Mouse (Mus musculus): ENCODE measurements around the gene Dck. TPM values are rescaled to one million over a fixed set of nuclear protein-coding genes. Genes with fewer than 3 reads are reported as not detected.

Dck gene
- polyA plus RNA-seq, 1 experiment from 2014 or later = 127 TPM

DNA sequence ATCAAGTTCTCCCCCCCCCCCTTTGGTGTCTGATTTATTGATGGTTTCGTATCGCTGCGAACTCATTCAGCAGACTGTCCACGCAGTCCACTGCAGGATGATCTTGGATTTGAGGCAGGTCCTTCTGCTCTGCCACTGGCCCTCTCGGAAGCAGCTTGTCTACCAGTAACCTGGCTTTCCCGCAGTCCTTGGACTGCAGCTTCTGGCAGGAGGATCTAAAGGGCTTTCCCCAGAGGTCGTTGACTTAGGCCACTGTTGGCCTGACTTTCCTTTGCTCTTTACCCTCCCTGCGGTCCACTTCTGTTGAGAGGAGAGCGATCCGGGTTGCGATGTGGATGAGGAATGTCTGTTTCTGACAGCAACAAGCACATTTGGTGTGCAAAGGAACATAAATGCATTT, 31.8 kb downstream of the Dck start:
- Histone ChIP-seq H3K36me3 (replicated peaks) (no peaks in the 10 kb centered on the region), H3K4me3 (no peak overlapping the region), H3K9me3 (no peaks in the 10 kb centered on the region), H3K4me1 (no peaks in the 10 kb centered on the region), H3K27ac (no peak overlapping the region), H3K27me3 (ENCODE audit: poor library complexity, severe bottlenecking) (no peaks in the 10 kb centered on the region)
- DNase-seq (ENCODE audit: extremely low spot score, low spot score) = no peak
- WGBS = 87% methylated on average over 11 of the region's 11 CpGs

DNA sequence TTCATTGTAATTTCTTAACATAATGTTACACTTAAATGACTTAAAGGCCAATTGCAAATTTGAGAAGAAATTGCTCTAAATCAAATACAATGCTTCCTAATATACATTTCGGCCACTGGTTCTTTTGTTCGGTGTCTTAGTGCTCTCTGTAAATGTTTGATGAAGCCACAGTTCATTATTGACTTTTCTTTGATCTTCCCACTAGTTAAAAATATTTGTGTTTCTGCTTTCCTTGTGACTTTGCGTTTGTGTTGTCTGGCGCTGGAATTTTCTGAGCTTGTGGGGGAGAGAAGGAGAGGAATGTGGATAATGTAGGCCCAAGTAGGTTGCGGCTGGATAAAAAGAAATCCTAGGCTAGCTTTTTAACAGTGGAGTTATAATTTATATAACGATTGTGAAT, 32.3 kb downstream of the Dck start:
- WGBS = 90% methylated on average over 6 of the region's 6 CpGs

DNA sequence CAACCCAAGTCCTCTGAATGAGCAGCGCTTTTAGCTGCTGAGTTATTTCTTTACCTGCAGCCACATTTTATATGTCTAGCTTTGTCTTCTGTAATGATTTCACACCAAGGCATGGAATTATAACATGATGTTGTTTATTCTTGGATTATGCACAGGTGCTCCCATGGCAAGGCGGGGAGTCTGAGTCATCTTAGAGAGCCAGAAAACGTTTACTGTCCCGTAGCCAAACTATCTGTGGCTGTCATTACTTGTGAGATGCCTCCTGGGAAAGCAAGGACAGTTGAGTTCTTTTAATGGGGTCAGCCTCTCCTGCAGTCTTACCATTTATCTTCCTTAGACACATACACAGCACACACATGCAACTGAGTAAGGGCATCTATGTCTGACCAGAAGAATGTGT, 40.8 kb downstream of the Dck start:
- Histone ChIP-seq H3K4me3 (no peak overlapping the region), H3K4me1 (peaks cover 8% of the 10 kb centered on the region), H3K36me3 (replicated peaks) (no peaks in the 10 kb centered on the region)

More for the DNA sequence above, 32.3 kb downstream of the Dck start:
- Histone ChIP-seq H3K4me3 (no peak overlapping the region), H3K27ac (no peak overlapping the region), H3K4me1 (no peaks in the 10 kb centered on the region), H3K9me3 (no peaks in the 10 kb centered on the region), H3K36me3 (replicated peaks) (no peaks in the 10 kb centered on the region), H3K27me3 (ENCODE audit: poor library complexity, severe bottlenecking) (no peaks in the 10 kb centered on the region)
- no peak for DNase-seq (ENCODE audit: extremely low spot score, low spot score)

DNA sequence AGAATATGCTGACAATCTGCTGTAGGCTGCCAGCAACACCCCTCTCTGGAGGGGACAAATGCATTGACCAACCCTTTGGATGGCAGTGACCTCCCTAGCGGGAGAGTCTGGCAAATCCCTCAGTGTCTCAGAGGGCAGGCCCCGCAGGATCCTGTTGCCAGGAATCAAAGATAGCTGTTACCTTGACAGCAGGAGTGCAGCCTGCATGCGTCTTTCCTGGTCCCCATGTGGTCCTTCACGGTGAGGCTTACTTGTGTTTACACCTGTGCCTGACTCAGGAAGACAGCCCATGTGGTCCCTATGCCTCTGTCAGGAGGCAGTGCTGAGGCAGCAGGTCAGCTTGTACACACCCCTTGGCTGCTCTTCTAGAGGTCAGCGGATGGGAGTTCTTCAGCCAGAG, 41.5 kb downstream of the Dck start:
- Histone ChIP-seq H3K36me3 (replicated peaks) (no peaks in the 10 kb centered on the region), H3K9me3 (no peaks in the 10 kb centered on the region), H3K27me3 (ENCODE audit: poor library complexity, severe bottlenecking) (no peaks in the 10 kb centered on the region), H3K27ac (no peak overlapping the region), H3K4me1 (peaks cover 8% of the 10 kb centered on the region), H3K4me3 (no peak overlapping the region)
- 22% methylated on average over 5 of the region's 5 CpGs for WGBS
- no peak for DNase-seq (ENCODE audit: extremely low spot score, low spot score)

More for the DNA sequence above, 40.8 kb downstream of the Dck start:
- no peaks in the 10 kb centered on the region for H3K9me3 ChIP-seq
- no peaks in the 10 kb centered on the region for H3K27me3 ChIP-seq (ENCODE audit: poor library complexity, severe bottlenecking)
- DNase-seq (ENCODE audit: extremely low spot score, low spot score) = no peak
- WGBS = 94% methylated on average over 4 of the region's 4 CpGs
- H3K27ac ChIP-seq = no peak overlapping the region

DNA sequence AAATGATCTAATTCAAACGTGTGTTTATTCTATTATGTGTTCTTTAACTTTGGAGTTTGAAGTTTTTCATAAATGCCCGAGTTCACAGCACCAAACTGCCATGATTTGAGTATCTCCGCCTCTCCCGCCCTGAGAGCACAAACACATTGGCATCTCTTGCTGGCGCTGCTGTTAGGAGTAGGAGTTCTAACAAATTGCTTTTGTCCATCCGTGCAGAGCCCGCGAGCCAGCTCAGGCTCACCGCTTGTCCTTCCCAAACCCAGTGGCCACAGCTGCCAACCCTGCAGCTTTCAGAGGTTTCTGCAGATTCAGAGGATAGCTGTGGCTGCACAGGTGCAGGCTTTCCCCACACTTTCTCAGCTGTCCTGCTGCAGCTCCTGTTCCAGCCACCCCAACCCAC, 42.5 kb downstream of the Dck start:
- Histone ChIP-seq H3K27ac (no peak overlapping the region), H3K36me3 (replicated peaks) (no peaks in the 10 kb centered on the region), H3K27me3 (ENCODE audit: poor library complexity, severe bottlenecking) (no peaks in the 10 kb centered on the region), H3K4me1 (peaks cover 8% of the 10 kb centered on the region), H3K4me3 (no peak overlapping the region), H3K9me3 (no peaks in the 10 kb centered on the region)
- no peak for DNase-seq (ENCODE audit: extremely low spot score, low spot score)
- 45% methylated on average over 9 of the region's 9 CpGs for WGBS

DNA sequence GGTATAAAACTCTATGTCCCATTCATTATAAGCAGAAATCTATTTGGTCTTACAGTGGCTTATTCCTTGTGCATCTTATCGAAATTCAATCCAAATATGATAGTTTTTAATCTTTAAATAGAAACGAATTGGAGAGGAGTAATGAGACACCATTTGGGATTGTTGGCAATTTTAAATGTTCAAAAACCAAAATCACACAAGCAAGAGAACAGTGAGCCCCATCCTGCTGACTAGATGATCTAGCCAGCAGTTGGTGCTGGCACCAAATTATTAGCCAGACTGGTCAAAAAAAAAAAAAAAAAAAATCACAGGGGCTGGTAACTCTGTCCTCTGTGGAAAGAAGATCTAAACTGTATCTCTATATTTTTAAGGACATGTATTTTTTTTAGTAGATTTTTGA, 48.4 kb downstream of the Dck start:
- H3K4me3 ChIP-seq = no peak overlapping the region
- no peaks in the 10 kb centered on the region for H3K36me3 ChIP-seq (replicated peaks)
- no peaks in the 10 kb centered on the region for H3K27me3 ChIP-seq (ENCODE audit: poor library complexity, severe bottlenecking)
- 88% methylated on average over 2 of the region's 2 CpGs for WGBS
- no peak overlapping the region for H3K27ac ChIP-seq
- no peak for DNase-seq (ENCODE audit: extremely low spot score, low spot score)
- no peaks in the 10 kb centered on the region for H3K4me1 ChIP-seq
- H3K9me3 ChIP-seq = no peaks in the 10 kb centered on the region

DNA sequence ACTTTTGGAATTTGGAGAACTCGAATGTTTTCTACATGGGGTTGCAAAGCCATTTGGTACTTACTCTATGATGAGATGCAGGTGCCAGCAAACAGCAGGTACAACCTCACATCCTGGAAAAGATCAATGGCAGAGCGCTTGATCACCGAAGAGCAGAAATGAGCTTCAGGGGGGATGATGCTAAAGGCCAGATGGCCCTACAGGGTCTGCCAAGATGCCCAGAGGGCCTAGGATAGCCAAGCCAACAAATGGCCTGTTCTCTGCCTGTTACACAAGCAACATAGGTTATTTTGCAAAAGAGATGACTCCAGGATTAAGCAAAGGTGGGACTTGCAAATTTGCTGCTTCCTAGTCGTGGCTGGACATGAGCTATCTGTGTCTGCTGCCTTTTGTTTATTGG, 49.8 kb downstream of the Dck start:
- Histone ChIP-seq H3K27ac (no peak overlapping the region), H3K4me1 (no peaks in the 10 kb centered on the region), H3K4me3 (no peak overlapping the region), H3K36me3 (replicated peaks) (no peaks in the 10 kb centered on the region), H3K9me3 (no peaks in the 10 kb centered on the region), H3K27me3 (ENCODE audit: poor library complexity, severe bottlenecking) (no peaks in the 10 kb centered on the region)
- WGBS = 86% methylated on average over 4 of the region's 4 CpGs
- DNase-seq (ENCODE audit: extremely low spot score, low spot score) = no peak

DNA sequence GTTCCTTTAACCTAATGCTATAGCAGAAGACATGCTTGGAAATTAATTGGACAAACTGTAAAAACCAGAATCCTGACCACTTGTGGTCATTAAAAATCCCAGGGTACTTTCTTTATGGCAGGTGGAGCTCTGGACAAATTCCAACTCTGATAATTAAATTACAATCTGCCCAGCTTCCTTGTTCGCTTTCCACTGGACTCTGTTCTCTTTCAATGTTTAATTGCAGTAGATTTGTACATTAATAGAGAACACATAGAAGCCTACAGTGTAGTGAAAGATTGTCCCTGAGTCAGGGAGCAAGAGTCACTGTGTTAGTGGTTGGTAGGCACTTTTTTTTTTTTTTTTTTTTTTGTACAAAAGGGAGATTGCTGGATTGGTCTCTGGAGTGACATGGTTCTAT, 56.7 kb downstream of the Dck start:
- H3K4me3 ChIP-seq = no peak overlapping the region
- WGBS = 88% methylated on average over 1 of the region's 1 CpGs
- no peaks in the 10 kb centered on the region for H3K9me3 ChIP-seq
- no peak for DNase-seq (ENCODE audit: extremely low spot score, low spot score)
- no peaks in the 10 kb centered on the region for H3K36me3 ChIP-seq (replicated peaks)
- H3K27me3 ChIP-seq (ENCODE audit: poor library complexity, severe bottlenecking) = no peaks in the 10 kb centered on the region
- no peaks in the 10 kb centered on the region for H3K4me1 ChIP-seq
- H3K27ac ChIP-seq = no peak overlapping the region

DNA sequence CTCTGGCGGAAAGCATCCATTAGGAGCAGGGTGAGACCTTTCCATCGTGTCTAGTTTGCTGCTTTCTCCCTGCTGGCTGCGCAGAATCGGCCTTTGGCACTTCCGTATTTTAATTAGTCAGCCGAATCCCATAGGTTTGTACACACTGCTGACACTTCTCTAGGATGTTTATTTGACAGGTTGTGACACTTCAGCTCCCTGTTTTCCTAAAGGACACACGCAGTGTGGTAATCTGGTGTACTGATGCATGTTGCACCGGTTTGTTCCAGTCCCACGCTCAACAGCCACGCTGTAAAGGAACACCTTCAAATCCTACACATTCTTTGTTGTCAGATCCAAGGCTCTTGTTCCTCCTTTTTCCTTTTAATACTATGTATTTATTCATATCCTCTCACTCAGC, 60.0 kb downstream of the Dck start:
- 86% methylated on average over 10 of the region's 10 CpGs for WGBS
- Histone ChIP-seq H3K27ac (no peak overlapping the region), H3K4me1 (peaks cover 2% of the 10 kb centered on the region; the same call in 1 of the 2 replicates), H3K9me3 (no peaks in the 10 kb centered on the region), H3K36me3 (replicated peaks) (no peaks in the 10 kb centered on the region), H3K27me3 (ENCODE audit: poor library complexity, severe bottlenecking) (no peaks in the 10 kb centered on the region), H3K4me3 (no peak overlapping the region)
- DNase-seq (ENCODE audit: extremely low spot score, low spot score) = no peak

DNA sequence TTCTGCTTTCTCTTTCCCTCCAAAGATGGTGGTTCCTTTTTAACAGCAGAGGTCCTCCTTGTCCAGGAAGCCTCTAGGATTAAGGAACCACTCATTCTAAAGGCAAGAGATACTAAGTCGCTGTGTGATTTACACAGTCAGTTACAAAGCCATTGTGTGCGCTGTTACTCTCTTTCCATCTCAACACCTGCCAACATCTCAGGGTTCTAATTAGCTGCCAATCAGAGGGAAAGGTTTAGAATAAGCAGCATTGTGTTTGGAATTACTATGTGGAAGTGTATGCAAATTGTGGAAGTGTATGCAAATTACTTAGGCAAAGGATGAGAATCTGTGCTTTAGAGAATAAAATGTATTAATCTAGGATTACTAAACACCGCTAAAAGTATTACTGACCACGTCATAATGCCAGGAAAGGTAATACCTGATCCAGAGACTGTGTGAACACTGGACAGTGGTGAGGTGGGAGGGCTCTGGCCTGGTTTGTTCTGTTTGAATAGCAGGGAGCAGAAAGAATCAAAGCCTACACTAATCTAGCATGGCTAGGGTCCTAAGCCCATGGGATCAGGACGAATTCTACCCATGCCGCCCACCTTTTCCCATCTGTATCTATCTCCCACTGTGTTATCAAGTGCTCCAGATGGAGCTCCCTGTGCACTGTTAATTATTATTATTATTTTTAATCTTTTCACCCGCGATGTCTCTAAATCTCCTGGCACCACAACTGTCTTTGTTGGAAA, 65.2 kb downstream of the Dck start:
- 71% methylated on average over 8 of the region's 8 CpGs for WGBS
- Histone ChIP-seq H3K4me3 (no peak overlapping the region), H3K27me3 (ENCODE audit: poor library complexity, severe bottlenecking) (no peaks in the 10 kb centered on the region), H3K9me3 (no peaks in the 10 kb centered on the region), H3K4me1 (peaks cover 5% of the 10 kb centered on the region; the same call in 1 of the 2 replicates), H3K27ac (no peak overlapping the region), H3K36me3 (replicated peaks) (no peaks in the 10 kb centered on the region)
- no peak for DNase-seq (ENCODE audit: extremely low spot score, low spot score)

DNA sequence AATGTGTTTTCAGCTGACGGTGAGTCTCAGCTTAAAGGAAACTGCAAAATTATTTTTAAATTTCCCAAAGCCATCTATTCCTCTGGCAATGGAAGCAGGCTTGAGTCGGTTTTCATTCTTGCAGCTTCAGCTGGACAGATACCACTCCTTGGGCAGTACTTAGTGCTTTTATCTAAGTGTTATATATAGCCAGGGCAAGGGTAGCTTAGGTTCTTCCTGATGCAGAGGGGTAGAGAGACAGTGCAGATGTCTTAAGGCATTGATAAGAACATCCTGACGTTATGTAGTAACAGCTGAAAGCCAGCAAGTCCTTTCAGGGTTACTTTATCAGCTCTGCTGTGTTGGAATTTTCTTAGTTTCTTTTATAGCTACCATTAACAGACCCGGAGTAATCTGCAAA, 66.1 kb downstream of the Dck start:
- no peaks in the 10 kb centered on the region for H3K27me3 ChIP-seq (ENCODE audit: poor library complexity, severe bottlenecking)
- no peaks in the 10 kb centered on the region for H3K36me3 ChIP-seq (replicated peaks)
- no peak overlapping the region for H3K4me3 ChIP-seq
- no peak overlapping the region for H3K27ac ChIP-seq
- 85% methylated on average over 4 of the region's 4 CpGs for WGBS
- no peak for DNase-seq (ENCODE audit: extremely low spot score, low spot score)
- H3K9me3 ChIP-seq = no peaks in the 10 kb centered on the region
- H3K4me1 ChIP-seq = peaks cover 5% of the 10 kb centered on the region; the same call in 1 of the 2 replicates

DNA sequence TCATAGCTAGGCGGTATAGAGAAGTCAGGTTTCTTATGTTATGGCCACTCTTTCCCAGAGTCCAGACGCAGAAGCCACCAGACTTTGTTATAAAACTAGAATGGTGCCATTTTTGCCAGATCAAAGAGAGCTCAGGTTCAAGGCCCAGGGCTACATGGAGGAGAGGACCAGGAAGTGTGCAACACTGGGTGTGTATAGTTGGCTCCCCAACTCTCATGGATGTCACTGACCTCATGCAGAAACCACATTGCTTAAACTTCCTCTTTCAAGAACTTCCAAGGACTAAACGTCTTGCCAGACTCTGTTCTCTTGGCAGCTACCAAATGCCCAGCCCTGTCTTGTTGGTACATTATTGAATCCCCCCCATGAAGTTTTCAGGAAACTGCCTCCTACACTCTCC, 67.1 kb downstream of the Dck start:
- Histone ChIP-seq H3K4me3 (no peak overlapping the region), H3K9me3 (no peaks in the 10 kb centered on the region), H3K27me3 (ENCODE audit: poor library complexity, severe bottlenecking) (no peaks in the 10 kb centered on the region), H3K27ac (no peak overlapping the region), H3K4me1 (peaks cover 5% of the 10 kb centered on the region; the same call in 1 of the 2 replicates), H3K36me3 (replicated peaks) (no peaks in the 10 kb centered on the region)
- DNase-seq (ENCODE audit: extremely low spot score, low spot score) = no peak
- WGBS = 87% methylated on average over 3 of the region's 3 CpGs

Data from forebrain, embryonic 10.5 days (tissue).